Mouse (Mus musculus) ES-E14 (cell line): ENCODE results near the gene Tob1.

Experiments used
- CHD2 ChIP-seq: IDR thresholded peaks from 2 replicates; pipeline ENCODE4 v1.6.1; 2014; ENCODE audit warnings: mild to moderate bottlenecking, low read depth, low read length, inconsistent platforms
- ZNF384 ChIP-seq: IDR thresholded peaks from 2 replicates; pipeline ENCODE4 v1.6.1; 2012; ENCODE audit warnings: low read depth, low read length, inconsistent platforms

DNA sequence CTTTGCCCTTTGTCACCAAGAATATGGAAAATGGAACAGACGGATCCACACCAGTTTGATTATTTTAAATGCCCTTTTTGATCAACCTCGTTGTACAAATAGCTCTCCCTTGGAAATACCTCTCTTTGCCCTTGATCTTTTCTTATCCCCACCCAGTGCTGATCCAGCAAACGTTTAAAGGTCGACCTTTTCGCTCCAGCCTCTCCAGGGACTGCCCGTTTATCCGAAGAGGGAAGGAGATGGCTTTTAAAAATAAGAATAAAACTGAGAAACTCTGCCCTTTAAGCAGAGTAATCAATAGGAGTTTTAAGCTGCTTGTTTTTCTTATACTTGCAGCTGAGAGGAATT is 1.2 kb downstream of the Tob1 start:
- no peak for TF ChIP-seq ZNF384
- no peak for TF ChIP-seq CHD2
